Mouse (Mus musculus): ENCODE data around the gene Crocc.

The Crocc gene

DNA sequence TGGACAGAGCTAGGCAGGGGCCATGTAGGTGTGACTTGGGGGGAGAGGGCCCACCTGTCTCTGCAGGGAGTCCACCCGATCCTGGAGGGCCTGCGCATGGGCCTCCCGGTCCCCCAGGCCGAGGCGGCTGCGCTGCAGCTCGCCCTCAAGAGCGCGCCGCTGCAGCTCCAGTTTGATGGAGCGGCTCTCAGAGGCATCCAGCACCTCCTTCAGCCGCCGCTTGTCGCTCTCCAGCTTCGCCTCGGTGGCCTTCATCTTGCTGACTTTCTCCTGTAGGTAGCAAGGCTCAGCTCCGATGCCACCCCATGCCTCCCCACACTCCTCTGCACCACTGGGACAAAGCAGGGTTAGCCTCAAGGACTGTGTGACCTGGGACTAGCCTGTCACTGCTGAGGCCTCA is 40.1 kb downstream of the Crocc start:
- DNase-seq, result no peak

DNA sequence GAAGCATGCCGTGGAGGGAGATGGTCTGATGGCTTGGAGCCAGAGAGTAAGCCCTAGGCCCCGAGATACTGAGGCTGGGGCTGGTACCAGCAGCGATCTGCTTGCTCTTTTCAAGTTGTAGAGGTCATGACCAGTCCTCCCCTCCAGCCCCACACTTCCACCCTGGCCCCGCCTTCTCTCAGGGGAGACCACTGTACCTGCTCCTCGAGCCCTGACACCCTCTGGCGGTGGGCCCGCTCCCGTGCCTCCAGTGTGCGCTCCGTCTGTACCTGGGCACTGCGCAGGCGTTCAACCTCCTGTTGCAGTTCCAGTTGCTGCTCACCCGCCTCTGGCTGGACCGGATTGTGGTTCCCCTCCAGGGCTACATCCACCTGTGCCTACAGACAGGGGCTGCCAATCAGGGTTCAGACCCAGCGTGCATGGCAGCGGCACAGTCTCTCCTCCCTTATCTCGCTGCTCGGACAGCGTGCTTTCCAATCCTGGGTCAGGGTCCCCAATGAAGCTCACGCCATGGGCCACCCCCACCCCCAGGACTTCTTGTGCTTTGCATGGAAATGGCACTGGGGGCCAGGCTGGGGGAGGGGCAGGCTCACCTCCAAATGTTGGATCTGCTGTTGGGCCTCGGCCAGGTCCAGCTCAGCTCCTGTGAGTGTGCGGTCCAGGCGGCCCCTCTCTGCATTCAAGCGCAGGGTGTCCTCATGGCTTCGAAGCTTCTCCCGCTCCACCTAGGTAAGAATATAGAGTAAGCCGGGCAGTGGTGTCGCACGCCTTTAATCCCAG is 42.5 kb downstream of the Crocc start:
- DNase-seq, result no peak

- DNase-seq, result peak; percentile 22
These were observed 44.0 kb downstream of the Crocc start for GRCm38 (mm10) chr4:141016311-141016710.

- DNase-seq, result no peak
These were observed 45.0 kb downstream of the Crocc start for GRCm38 (mm10) chr4:141015356-141015755.

DNA sequence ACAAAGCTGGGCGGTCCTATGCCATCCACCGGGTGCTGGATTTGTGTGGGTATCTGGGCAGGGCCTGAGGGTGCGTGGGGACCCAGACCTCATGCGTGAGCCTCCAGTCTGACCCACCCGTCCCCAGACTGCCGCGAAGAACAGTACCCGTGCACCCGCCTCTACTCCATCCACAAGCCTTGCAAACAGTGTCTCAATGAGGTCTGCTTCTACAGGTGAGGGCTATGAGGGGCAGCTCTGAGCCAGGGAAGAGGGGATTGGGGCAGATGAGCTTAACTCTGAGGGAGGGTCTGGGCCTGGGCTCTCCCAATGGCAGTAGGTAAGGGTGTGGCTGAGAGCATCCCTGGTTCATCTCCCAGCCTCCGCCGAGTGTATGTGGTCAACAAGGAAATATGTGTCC is 45.5 kb downstream of the Crocc start:
- no peak for DNase-seq

DNA sequence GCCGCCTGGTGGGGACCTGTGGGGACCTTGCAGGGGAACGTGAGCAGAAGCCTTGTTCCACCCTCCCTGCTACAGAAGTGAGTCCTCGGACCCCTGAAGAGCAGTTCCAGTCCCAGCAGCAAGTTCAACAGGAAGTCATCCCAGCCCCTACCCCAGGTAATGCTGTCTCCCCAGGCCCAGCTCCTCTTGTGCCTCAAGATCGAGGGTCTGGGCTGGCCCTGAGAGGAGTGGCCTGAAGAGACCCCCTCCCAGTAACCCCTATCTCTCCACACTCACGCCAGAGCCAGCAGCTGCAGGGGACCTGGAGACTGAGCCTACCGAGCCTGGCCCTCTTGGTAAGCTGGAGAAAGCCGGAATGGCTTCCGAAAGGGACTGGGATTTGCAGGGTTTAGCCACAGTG is 46.2 kb downstream of the Crocc start:
- DNase-seq, result no peak

DNA sequence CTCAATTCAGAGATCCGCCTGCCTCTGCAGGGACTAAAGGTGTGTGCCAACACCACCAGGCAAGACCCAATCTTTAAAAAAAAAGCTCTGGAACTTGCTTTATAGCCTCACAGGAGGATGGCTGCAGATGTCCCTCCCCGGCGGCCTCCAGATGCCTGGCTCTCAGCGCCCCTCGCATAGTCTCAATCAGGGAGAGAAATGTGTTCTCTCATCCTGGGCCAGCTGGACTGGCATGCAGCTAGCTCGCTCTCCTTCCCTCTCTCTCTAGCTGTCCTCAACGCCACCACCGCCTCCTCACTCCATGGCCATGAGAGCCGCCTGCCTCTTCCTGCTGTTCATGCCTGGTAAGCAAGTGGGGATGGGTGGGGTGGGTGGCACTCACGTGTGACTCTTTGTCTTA is 47.8 kb downstream of the Crocc start:
- no peak for DNase-seq

- DNase-seq, result peak; percentile 18
These were observed 48.6 kb downstream of the Crocc start for GRCm38 (mm10) chr4:141011556-141012328.

DNA sequence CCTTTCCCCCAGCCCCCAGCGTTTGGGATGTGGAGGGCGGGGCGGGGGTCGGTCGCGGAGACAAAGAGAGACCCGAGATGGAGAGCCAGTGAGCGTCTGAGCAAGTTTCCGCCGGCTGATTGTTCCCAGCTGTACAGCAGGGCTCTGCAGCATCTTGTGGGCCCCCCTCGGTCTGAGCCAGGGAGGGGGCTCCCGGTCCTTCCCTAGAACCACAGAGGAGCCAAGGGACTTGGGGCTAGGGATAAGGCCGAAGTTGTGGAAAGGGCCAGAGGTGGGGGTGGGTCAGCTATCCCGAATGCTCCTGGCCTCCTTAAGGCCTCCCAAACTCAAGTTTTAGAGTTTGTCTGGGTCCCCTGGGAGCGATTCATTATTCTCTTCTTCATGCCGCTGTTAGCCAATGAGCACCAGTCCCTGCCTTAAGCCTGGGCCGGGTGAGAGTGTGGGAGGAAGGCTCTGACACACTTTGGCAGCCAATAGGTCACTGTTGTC is 49.4 kb downstream of the Crocc start:
- DNase-seq, result peak; percentile 55

GRCm38 (mm10) chr4:141010526-141010925 is 49.8 kb downstream of the Crocc start:
- peak; percentile 33 for DNase-seq

DNA sequence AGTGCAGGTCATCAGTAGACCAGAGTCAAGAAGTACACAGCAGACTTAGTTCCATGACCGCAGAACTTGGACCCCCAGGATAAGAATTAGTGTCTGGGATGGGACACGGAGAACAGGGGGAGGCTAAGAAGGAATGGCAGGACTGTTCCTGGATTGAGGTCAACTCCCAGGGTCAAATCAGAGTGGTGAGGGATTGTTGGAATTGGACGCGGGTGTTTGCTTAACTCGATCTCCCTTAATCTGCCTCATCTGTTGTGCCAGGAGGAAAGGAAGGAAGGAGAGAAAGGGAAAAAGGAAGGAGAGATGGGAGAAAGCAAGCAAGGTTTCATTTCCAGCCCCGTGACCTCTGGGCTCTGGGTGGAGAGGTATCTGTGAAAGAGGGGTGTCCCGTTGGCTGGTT is 50.2 kb downstream of the Crocc start, which contains the start of gene Mfap2:
Mfap2 (plus strand) TSS at position 301 of the 400 bp plus-strand sequence.
- no peak for DNase-seq

GRCm38 (mm10) chr4:141008028-141008427 is 52.3 kb downstream of the Crocc start:
- DNase-seq, result peak; percentile 88

DNA sequence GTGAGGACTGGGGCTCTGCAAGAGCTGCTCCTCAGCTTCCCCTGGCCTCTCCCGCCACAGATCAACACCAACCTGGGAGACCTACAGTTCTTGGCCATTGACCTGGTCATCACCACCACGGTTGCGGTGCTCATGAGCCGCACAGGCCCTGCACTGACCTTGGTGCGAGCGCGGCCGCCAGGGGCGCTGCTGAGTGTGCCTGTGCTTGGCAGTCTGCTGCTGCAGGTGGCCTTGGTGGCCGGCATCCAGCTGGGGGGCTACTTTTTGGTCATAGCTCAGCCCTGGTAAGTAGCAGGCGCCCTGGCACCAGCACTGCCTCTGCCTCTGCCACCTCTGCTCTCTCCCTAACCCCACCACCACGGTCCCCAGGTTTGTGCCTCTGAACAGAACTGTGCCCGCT is 54.4 kb downstream of the Crocc start:
- peak; percentile 45 for DNase-seq

- no peak for DNase-seq
These were observed 63.5 kb downstream of the Crocc start for GRCm38 (mm10) chr4:140996812-140997211.

GRCm38 (mm10) chr4:140995811-140996210 is 64.5 kb downstream of the Crocc start:
- DNase-seq, result peak; percentile 56

DNA sequence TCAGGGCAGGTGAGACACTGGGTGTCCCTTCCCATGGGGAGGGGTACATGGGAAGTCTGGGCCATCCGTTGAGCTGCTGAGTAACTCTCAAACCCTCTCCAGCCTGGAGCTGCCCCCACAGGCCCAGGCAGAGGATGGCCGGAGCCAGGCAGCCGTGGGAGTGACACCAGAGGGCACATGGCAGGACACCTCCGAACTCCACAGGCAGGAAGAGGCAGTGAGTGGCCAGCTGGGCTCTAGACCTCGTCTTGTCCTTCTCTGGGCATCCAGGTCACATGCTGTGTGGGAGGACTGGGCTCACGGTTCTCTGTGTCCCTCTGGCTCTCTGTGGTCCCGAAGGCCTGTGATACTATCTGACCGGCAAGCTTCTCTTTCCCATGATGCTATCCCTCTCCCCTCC is 66.5 kb downstream of the Crocc start:
- DNase-seq, result no peak

- no peak for DNase-seq
These were observed 68.1 kb downstream of the Crocc start for GRCm38 (mm10) chr4:140992215-140992614.

DNA sequence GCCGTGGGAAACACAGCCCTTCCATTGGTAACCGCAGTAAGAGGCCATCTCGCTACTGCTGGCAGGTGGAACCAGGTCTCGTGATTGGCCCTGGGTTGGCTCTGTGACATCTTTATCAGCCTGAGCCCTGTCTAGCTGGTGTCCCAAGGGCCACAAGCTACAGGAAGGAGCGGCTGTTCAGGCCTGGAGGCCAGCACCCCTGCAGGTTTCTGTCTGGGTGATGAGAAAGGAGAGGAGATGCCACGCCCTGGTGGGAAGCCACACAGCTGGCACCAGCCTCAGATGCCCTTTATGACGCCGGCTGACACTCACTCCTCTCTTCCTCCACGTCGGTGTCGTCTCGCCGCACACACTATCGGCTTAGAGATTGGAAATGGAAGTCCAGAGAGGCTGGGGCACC is 70.9 kb downstream of the Crocc start:
- DNase-seq, result peak; percentile 54

GRCm38 (mm10) chr4:140988706-140989290 is 71.6 kb downstream of the Crocc start:
- peak; percentile 75 for DNase-seq

DNA sequence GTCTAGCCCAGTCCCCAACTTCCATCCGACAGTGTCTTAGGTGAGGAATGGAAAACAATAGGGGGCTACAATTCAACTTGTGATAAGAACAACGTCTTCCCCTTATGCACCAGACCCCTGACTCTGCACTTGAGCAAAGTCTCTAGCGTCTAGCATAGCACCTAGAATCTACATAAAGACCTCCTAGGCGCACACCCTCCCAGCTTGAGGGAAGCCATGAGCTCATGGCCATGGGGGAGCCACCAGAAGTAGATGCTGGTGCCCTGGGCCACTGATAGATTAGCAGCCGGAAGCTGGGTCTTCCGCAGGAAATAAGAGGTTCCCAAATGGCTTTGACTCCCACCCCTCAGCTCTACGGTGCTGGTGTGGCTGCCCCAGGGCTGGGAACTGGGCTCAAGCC is 72.9 kb downstream of the Crocc start:
- peak; percentile 53 for DNase-seq

GRCm38 (mm10) chr4:140986711-140987395 is 73.5 kb downstream of the Crocc start, which contains the start of gene Atp13a2:
Gene Atp13a2 (plus strand): TSS chr4:140986873.
- peak; percentile 94 for DNase-seq

- DNase-seq, result no peak
These were observed 74.2 kb downstream of the Crocc start for GRCm38 (mm10) chr4:140986024-140986710.

Data from lung, postnatal 36 days (tissue).